Comparison of ENCODE assay signal across 8 mouse cellular contexts in genomic region chr13:23697491-23698299, GRCm38 (mm10). TPM values are rescaled to one million over a fixed set of nuclear protein-coding genes. Genes with fewer than 3 reads are reported as not detected.
DNase-seq lines count a peak whose midpoint lies in the region; ATAC-seq and TF ChIP-seq lines count a peak whose summit lies in the region.

No protein-coding gene starts in this region.

- peak; percentile 57 for ATAC-seq in forebrain, embryonic 13.5 days
- peak; percentile 72 for ATAC-seq in liver, embryonic 11.5 days (replicated peaks; ENCODE audit: low FRiP score)
- ATAC-seq in midbrain, postnatal 0 days (ENCODE audit: low FRiP score): peak; percentile 86

- H3K27me3 ChIP-seq in forebrain, embryonic 13.5 days: no peaks in the 10 kb centered on the region
- no peaks in the 10 kb centered on the region for H3K27me3 ChIP-seq in liver, embryonic 11.5 days (replicated peaks; ENCODE audit: control insufficient read depth, insufficient read depth, low read length)
- H3K27me3 ChIP-seq in midbrain, postnatal 0 days (ENCODE audit: insufficient read depth, low read length): no peaks in the 10 kb centered on the region

- no peaks in the 10 kb centered on the region for H3K36me3 ChIP-seq in forebrain, embryonic 13.5 days (ENCODE audit: poor library complexity, severe bottlenecking)
- no peaks in the 10 kb centered on the region for H3K36me3 ChIP-seq in liver, embryonic 11.5 days (ENCODE audit: control insufficient read depth, insufficient read depth, low read length)
- no peaks in the 10 kb centered on the region for H3K36me3 ChIP-seq in midbrain, postnatal 0 days (ENCODE audit: insufficient read depth, low read length)

- DNase-seq in cerebellum, postnatal 14 days: peak; percentile 32 to 59
- no peak for DNase-seq in cerebellum, adult 11-12 months
- DNase-seq in adrenal gland, postnatal 10 days: peak; percentile 68
- DNase-seq in hindlimb bud, embryonic 11.5 days (ENCODE audit: extremely low spot score, low read depth, low spot score): peak; percentile 82
- DNase-seq in liver, embryonic 11.5 days (ENCODE audit: low spot score): peak; percentile 57
- peak; percentile 77 for DNase-seq in midbrain, postnatal 0 days (ENCODE audit: low spot score)
- peak; percentile 75 for DNase-seq in testis, postnatal 10 days (ENCODE audit: low spot score)

- H3K4me3 ChIP-seq in forebrain, embryonic 13.5 days: peak overlapping the region; percentile 46
- H3K4me3 ChIP-seq in liver, embryonic 11.5 days (ENCODE audit: low read depth, low read length): peak overlapping the region; percentile 42
- peak overlapping the region; percentile 43 for H3K4me3 ChIP-seq in midbrain, postnatal 0 days (ENCODE audit: low read depth, low read length)

- WGBS in forebrain, embryonic 13.5 days: under 1% methylated on average over 26 of the region's 32 CpGs
- under 1% methylated on average over 23 of the region's 32 CpGs for WGBS in liver, embryonic 11.5 days
- under 1% methylated on average over 21 of the region's 32 CpGs for WGBS in midbrain, postnatal 0 days

- H3K4me2 ChIP-seq in forebrain, embryonic 13.5 days: peak overlapping the region; percentile 75
- peak overlapping the region; percentile 59 for H3K4me2 ChIP-seq in liver, embryonic 11.5 days
- peak overlapping the region; percentile 59 for H3K4me2 ChIP-seq in midbrain, postnatal 0 days (ENCODE audit: low read depth, low read length, poor library complexity, severe bottlenecking)

- H3K9me3 ChIP-seq in forebrain, embryonic 13.5 days (replicated peaks): no peaks in the 10 kb centered on the region
- no peaks in the 10 kb centered on the region for H3K9me3 ChIP-seq in liver, embryonic 11.5 days (ENCODE audit: control insufficient read depth, low read length)
- no peaks in the 10 kb centered on the region for H3K9me3 ChIP-seq in midbrain, postnatal 0 days (ENCODE audit: low read length)

- TF ChIP-seq CTCF in midbrain, postnatal 0 days (IDR thresholded peaks at IDR 0.05): peak; percentile 85

- peaks cover 14% of the 10 kb centered on the region for H3K4me1 ChIP-seq in forebrain, embryonic 13.5 days
- peaks cover 16% of the 10 kb centered on the region for H3K4me1 ChIP-seq in liver, embryonic 11.5 days (replicated peaks; ENCODE audit: control insufficient read depth, insufficient read depth, low read length)
- no peaks in the 10 kb centered on the region for H3K4me1 ChIP-seq in midbrain, postnatal 0 days (ENCODE audit: insufficient read depth, low read length)

- peak overlapping the region; percentile 93 for H3K27ac ChIP-seq in forebrain, embryonic 13.5 days
- H3K27ac ChIP-seq in liver, embryonic 11.5 days (ENCODE audit: low read depth, low read length): peak overlapping the region; percentile 99
- peak overlapping the region; percentile 78 for H3K27ac ChIP-seq in midbrain, postnatal 0 days (ENCODE audit: low read depth, low read length)

- H3K9ac ChIP-seq in forebrain, embryonic 13.5 days: peak overlapping the region; percentile 75
- peak overlapping the region; percentile 73 for H3K9ac ChIP-seq in liver, embryonic 11.5 days (ENCODE audit: low read depth, low read length)
- peak overlapping the region; percentile 56 for H3K9ac ChIP-seq in midbrain, postnatal 0 days (replicated peaks; ENCODE audit: low read length, poor library complexity, severe bottlenecking)

RNA-seq across cellular contexts. Expression of gene Hist1h4c, which starts 0.6 kb away (rescaled TPM):
- total RNA-seq in adrenal gland, postnatal 10 days (2021): 100 to 1,000 TPM; 175 to 199 TPM
- polyA plus RNA-seq in forebrain, embryonic 13.5 days (2015; fragmentation: Nextera tagmentation; extraction: Ambion mirVana): 6.5 and 7.9 TPM in 2 replicates
- polyA plus RNA-seq in liver, embryonic 11.5 days (2014; fragmentation: Nextera tagmentation; extraction: Ambion mirVana): 5.1 and 5.2 TPM in 2 replicates
- 622 and 783 TPM in 2 replicates for total RNA-seq in midbrain, postnatal 0 days (2014; rRNA removed)
- 1.5 and 2.2 TPM in 2 replicates for polyA plus RNA-seq in midbrain, postnatal 0 days (2015; fragmentation: Nextera tagmentation; extraction: Ambion mirVana)

RNA-seq across cellular contexts. Expression of gene Hist1h1t, which starts 2.1 kb away (rescaled TPM):
- total RNA-seq in adrenal gland, postnatal 10 days (2021): under 1 TPM; 0.69 to 0.88 TPM
- not detected in 2 replicates for polyA plus RNA-seq in forebrain, embryonic 13.5 days (2015; fragmentation: Nextera tagmentation; extraction: Ambion mirVana)
- polyA plus RNA-seq in liver, embryonic 11.5 days (2014; fragmentation: Nextera tagmentation; extraction: Ambion mirVana): not detected in 2 replicates
- 0.93 TPM in 1 of 2 replicates, not detected in the other for total RNA-seq in midbrain, postnatal 0 days (2014; rRNA removed)
- polyA plus RNA-seq in midbrain, postnatal 0 days (2015; fragmentation: Nextera tagmentation; extraction: Ambion mirVana): not detected in 2 replicates

RNA-seq across cellular contexts. Expression of gene Hfe, which starts 13.0 kb away (rescaled TPM):
- total RNA-seq in adrenal gland, postnatal 10 days (2021): 10 to 100 TPM; 23.3 to 31.0 TPM
- 2.2 and 2.8 TPM in 2 replicates for polyA plus RNA-seq in forebrain, embryonic 13.5 days (2015; fragmentation: Nextera tagmentation; extraction: Ambion mirVana)
- 6.1 and 7.2 TPM in 2 replicates for polyA plus RNA-seq in liver, embryonic 11.5 days (2014; fragmentation: Nextera tagmentation; extraction: Ambion mirVana)
- total RNA-seq in midbrain, postnatal 0 days (2014; rRNA removed): 1.8 and 2.5 TPM in 2 replicates
- polyA plus RNA-seq in midbrain, postnatal 0 days (2015; fragmentation: Nextera tagmentation; extraction: Ambion mirVana): 4.0 and 5.8 TPM in 2 replicates

RNA-seq across cellular contexts. Expression of gene Hist1h2bc, which starts 13.7 kb away (rescaled TPM):
- total RNA-seq in adrenal gland, postnatal 10 days (2021): 10 to 100 TPM; 76.4 to 77.6 TPM
- 34.1 and 41.4 TPM in 2 replicates for polyA plus RNA-seq in forebrain, embryonic 13.5 days (2015; fragmentation: Nextera tagmentation; extraction: Ambion mirVana)
- 31.9 and 35.7 TPM in 2 replicates for polyA plus RNA-seq in liver, embryonic 11.5 days (2014; fragmentation: Nextera tagmentation; extraction: Ambion mirVana)
- 66.3 and 125 TPM in 2 replicates for total RNA-seq in midbrain, postnatal 0 days (2014; rRNA removed)
- 23.7 and 28.6 TPM in 2 replicates for polyA plus RNA-seq in midbrain, postnatal 0 days (2015; fragmentation: Nextera tagmentation; extraction: Ambion mirVana)

RNA-seq across cellular contexts. Expression of gene Hist1h2ac, which starts 13.9 kb away (rescaled TPM):
- 1 to 10 TPM; 8.3 to 9.7 TPM for total RNA-seq in adrenal gland, postnatal 10 days (2021)
- polyA plus RNA-seq in forebrain, embryonic 13.5 days (2015; fragmentation: Nextera tagmentation; extraction: Ambion mirVana): 1.0 and 1.3 TPM in 2 replicates
- 0.79 and 1.5 TPM in 2 replicates for polyA plus RNA-seq in liver, embryonic 11.5 days (2014; fragmentation: Nextera tagmentation; extraction: Ambion mirVana)
- total RNA-seq in midbrain, postnatal 0 days (2014; rRNA removed): 16.6 and 45.8 TPM in 2 replicates
- polyA plus RNA-seq in midbrain, postnatal 0 days (2015; fragmentation: Nextera tagmentation; extraction: Ambion mirVana): 0.21 and 0.28 TPM in 2 replicates
